Mouse (Mus musculus) spleen, adult 2 months (tissue): Measurements from ENCODE around the gene 5031439G07Rik.

Source experiments
- CTCF ChIP-seq: fragments of 200-500 bp; IDR thresholded peaks from 2 replicates; pipeline ENCODE4 v1.5.1; 2011; ENCODE audit warnings: mild to moderate bottlenecking, inconsistent platforms; ENCODE audit not compliant: insufficient read depth, insufficient read length, insufficient replicate concordance; ENCODE audit errors: extremely low read depth
- POLR2A ChIP-seq: fragments of 200-500 bp; IDR thresholded peaks from 2 replicates; pipeline ENCODE4 v1.6.1; 2011; ENCODE audit warnings: low read depth, low read length, inconsistent platforms

GRCm38 (mm10) chr15:84968534-84968933 lies 19.8 kb downstream of the 5031439G07Rik start:
- TF ChIP-seq CTCF, result no peak
- TF ChIP-seq POLR2A, result no peak
